Mouse (Mus musculus) myocyte (in vitro differentiated cells): ENCODE results near the gene Thap8. TPM values are rescaled to one million over a fixed set of nuclear protein-coding genes. Genes with fewer than 3 reads are reported as not detected.

ENCODE experiments used
- H3K27me3 ChIP-seq: one replicate; pipeline ENCODE4 v1.6.1; 2011; ENCODE audit not compliant: control insufficient read depth, insufficient read depth, insufficient read length
- H3K36me3 ChIP-seq: one replicate; pipeline ENCODE4 v1.6.1; 2011; ENCODE audit not compliant: control insufficient read depth, insufficient read depth
- H3K4me2 ChIP-seq: one replicate; pipeline ENCODE4 v1.6.1; 2011; ENCODE audit warnings: low read depth, control low read depth
- H3K4me3 ChIP-seq: one replicate; pipeline ENCODE4 v1.5.1; 2011; ENCODE audit warnings: mild to moderate bottlenecking, control low read depth, moderate library complexity
- H3K79me2 ChIP-seq: one replicate; pipeline ENCODE4 v1.6.1; 2011; ENCODE audit not compliant: control insufficient read depth, insufficient read depth
- H3ac ChIP-seq: one replicate; pipeline ENCODE4 v1.6.1; 2011; ENCODE audit not compliant: control insufficient read depth, insufficient read length
- CEBPB ChIP-seq: IDR thresholded peaks from 2 replicates; pipeline ENCODE4 v1.6.1; 2011; ENCODE audit warnings: mild to moderate bottlenecking, moderate library complexity; ENCODE audit not compliant: poor library complexity, insufficient read depth, severe bottlenecking
- E2F4 ChIP-seq: IDR thresholded peaks from one replicate; pipeline ENCODE4 v1.6.1; 2011; ENCODE audit warnings: mild to moderate bottlenecking, control low read depth, moderate library complexity; ENCODE audit not compliant: insufficient read depth
- MAX ChIP-seq: IDR thresholded peaks from one replicate; pipeline ENCODE4 v1.6.1; 2011; ENCODE audit warnings: low read depth, mild to moderate bottlenecking, control low read depth
- MYOD1 ChIP-seq, 3 experiments: IDR thresholded peaks; one replicate each; pipeline ENCODE4 v1.6.1; 2011; ENCODE audit warnings: control low read depth in 2 of 3, low read depth in 2 of 3, mild to moderate bottlenecking in 2 of 3, moderate library complexity in 1 of 3; ENCODE audit not compliant: insufficient read length in 2 of 3, control insufficient read depth in 1 of 3
- MYOG ChIP-seq, 3 experiments: IDR thresholded peaks; one replicate each; pipeline ENCODE4 v1.6.1; 2011; ENCODE audit warnings: control low read depth in 2 of 3, low read depth in 2 of 3, mild to moderate bottlenecking in 2 of 3; ENCODE audit not compliant: insufficient read length in 2 of 3, control insufficient read depth in 1 of 3, insufficient read depth in 1 of 3
- POLR2A ChIP-seq: IDR thresholded peaks from one replicate; pipeline ENCODE4 v1.6.1; 2011; ENCODE audit warnings: low read depth, mild to moderate bottlenecking, control low read depth, moderate library complexity; ENCODE audit not compliant: insufficient read length
- POLR2AphosphoS2 ChIP-seq: IDR thresholded peaks from one replicate; pipeline ENCODE4 v1.6.1; 2011; ENCODE audit warnings: low read depth, control low read depth; ENCODE audit not compliant: insufficient read length
- REST ChIP-seq: IDR thresholded peaks from one replicate; pipeline ENCODE4 v1.6.1; 2011; ENCODE audit warnings: mild to moderate bottlenecking, control low read depth, moderate library complexity; ENCODE audit not compliant: insufficient read depth, insufficient read length
- SRF ChIP-seq: IDR thresholded peaks from one replicate; pipeline ENCODE4 v1.6.1; 2011; ENCODE audit warnings: low read depth; ENCODE audit not compliant: control insufficient read depth, insufficient read length
- TCF12 ChIP-seq: IDR thresholded peaks from one replicate; pipeline ENCODE4 v1.6.1; 2011; ENCODE audit warnings: mild to moderate bottlenecking, control low read depth; ENCODE audit not compliant: poor library complexity, insufficient read depth, severe bottlenecking
- TCF3 ChIP-seq: IDR thresholded peaks from one replicate; pipeline ENCODE4 v1.6.1; 2011; ENCODE audit warnings: low read depth, control low read depth; ENCODE audit not compliant: insufficient read length
- USF1 ChIP-seq: IDR thresholded peaks from one replicate; pipeline ENCODE4 v1.6.1; 2011; ENCODE audit warnings: low read depth, mild to moderate bottlenecking, control low read depth, moderate library complexity
- polyA plus RNA-seq: library from polyadenylated mRNA; unstranded; fragments of >200 nt; fragmentation: generic; extraction: Trizol; gene quantifications from one replicate; pipeline ENCODE4 v1.2.1, GENCODE M21; 2012; ENCODE audit warnings: missing spikeins

Gene Thap8
- polyA plus RNA-seq, 1 experiment, result 0.02 TPM

DNA sequence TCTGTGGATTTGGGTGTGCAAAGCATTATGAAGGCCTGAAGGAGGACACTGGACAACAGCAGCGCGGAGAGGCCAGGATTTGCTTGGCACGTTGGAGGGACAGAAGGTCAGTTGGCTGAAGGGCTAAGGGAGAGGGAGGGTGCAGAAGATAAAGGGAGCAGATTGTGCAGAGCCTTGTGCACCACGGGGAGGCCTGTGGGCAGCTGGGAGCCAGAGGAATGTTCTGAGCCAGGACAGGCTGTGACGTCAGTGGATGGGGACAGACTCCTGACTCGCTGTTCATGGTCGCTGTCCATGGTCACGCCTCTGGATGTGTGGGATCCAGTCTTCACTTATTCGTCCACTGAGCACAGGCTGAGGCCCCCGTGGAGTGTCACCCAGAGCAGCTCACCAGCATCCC lies 15.2 kb downstream of the Thap8 start:
- no peak overlapping the region for H3K4me2 ChIP-seq
- no peaks in the 10 kb centered on the region for H3K79me2 ChIP-seq
- H3K4me3 ChIP-seq, result no peak overlapping the region
- no peaks in the 10 kb centered on the region for H3K27me3 ChIP-seq
- no peak overlapping the region for H3ac ChIP-seq
- TF ChIP-seq MYOG (IDR thresholded peaks at IDR 0.05; ENCODE audit: control insufficient read depth in 1 of 3, insufficient read depth in 1 of 3, insufficient read length in 2 of 3, low read depth in 2 of 3), result peak in 1 of 3 experiments; percentile 13
- no peak for TF ChIP-seq POLR2A
- no peak for TF ChIP-seq CEBPB
- no peak for TF ChIP-seq TCF12
- TF ChIP-seq E2F4, result no peak
- TF ChIP-seq TCF3, result no peak
- TF ChIP-seq MYOD1 (IDR thresholded peaks at IDR 0.05; ENCODE audit: control insufficient read depth in 1 of 3, insufficient read length in 2 of 3, low read depth in 2 of 3), result no peak
- no peak for TF ChIP-seq MAX
- peak; percentile 97 for TF ChIP-seq REST
- no peak for TF ChIP-seq POLR2AphosphoS2
- no peak for TF ChIP-seq USF1
- H3K36me3 ChIP-seq, result no peaks in the 10 kb centered on the region

GRCm38 (mm10) chr7:30296816-30297215 lies 16.9 kb downstream of the Thap8 start:
- H3K4me3 ChIP-seq, result no peak overlapping the region

GRCm38 (mm10) chr7:30297266-30297665 lies 17.4 kb downstream of the Thap8 start:
- H3ac ChIP-seq, result no peak overlapping the region
- TF ChIP-seq MAX (no peak), TCF3 (no peak), E2F4 (no peak), MYOG (IDR thresholded peaks at IDR 0.05; ENCODE audit: control insufficient read depth in 1 of 3, insufficient read depth in 1 of 3, insufficient read length in 2 of 3, low read depth in 2 of 3) (no peak), REST (no peak), SRF (no peak), TCF12 (no peak), MYOD1 (IDR thresholded peaks at IDR 0.05; ENCODE audit: control insufficient read depth in 1 of 3, insufficient read length in 2 of 3, low read depth in 2 of 3) (no peak), CEBPB (no peak), USF1 (no peak), POLR2AphosphoS2 (no peak)
- H3K4me3 ChIP-seq, result no peak overlapping the region
- H3K79me2 ChIP-seq, result no peaks in the 10 kb centered on the region
- no peak overlapping the region for H3K4me2 ChIP-seq
- no peaks in the 10 kb centered on the region for H3K36me3 ChIP-seq
- H3K27me3 ChIP-seq, result no peaks in the 10 kb centered on the region

More at GRCm38 (mm10) chr7:30296816-30297215, 16.9 kb downstream of the Thap8 start:
- no peaks in the 10 kb centered on the region for H3K79me2 ChIP-seq
- no peak overlapping the region for H3ac ChIP-seq
- H3K36me3 ChIP-seq, result no peaks in the 10 kb centered on the region
- TF ChIP-seq POLR2AphosphoS2 (no peak), CEBPB (no peak), TCF12 (no peak), MYOG (IDR thresholded peaks at IDR 0.05; ENCODE audit: control insufficient read depth in 1 of 3, insufficient read depth in 1 of 3, insufficient read length in 2 of 3, low read depth in 2 of 3) (no peak), MYOD1 (IDR thresholded peaks at IDR 0.05; ENCODE audit: control insufficient read depth in 1 of 3, insufficient read length in 2 of 3, low read depth in 2 of 3) (no peak), E2F4 (no peak), TCF3 (no peak), SRF (no peak), MAX (no peak), REST (no peak), POLR2A (no peak), USF1 (no peak)
- no peak overlapping the region for H3K4me2 ChIP-seq
- no peaks in the 10 kb centered on the region for H3K27me3 ChIP-seq

GRCm38 (mm10) chr7:30300914-30301313 lies 21.0 kb downstream of the Thap8 start:
- no peaks in the 10 kb centered on the region for H3K36me3 ChIP-seq
- no peak overlapping the region for H3ac ChIP-seq
- no peaks in the 10 kb centered on the region for H3K27me3 ChIP-seq
- no peaks in the 10 kb centered on the region for H3K79me2 ChIP-seq
- no peak overlapping the region for H3K4me2 ChIP-seq
- H3K4me3 ChIP-seq, result no peak overlapping the region
- TF ChIP-seq CEBPB (no peak), MYOG (IDR thresholded peaks at IDR 0.05; ENCODE audit: control insufficient read depth in 1 of 3, insufficient read depth in 1 of 3, insufficient read length in 2 of 3, low read depth in 2 of 3) (no peak), TCF3 (no peak), TCF12 (no peak), USF1 (no peak), POLR2AphosphoS2 (no peak), E2F4 (no peak), POLR2A (no peak), MAX (no peak), SRF (no peak), MYOD1 (IDR thresholded peaks at IDR 0.05; ENCODE audit: control insufficient read depth in 1 of 3, insufficient read length in 2 of 3, low read depth in 2 of 3) (no peak), REST (no peak)
